8 mouse cellular contexts compared by ENCODE assay signal in genomic region chr10:121033128-121033791, GRCm38 (mm10). TPM values are rescaled to one million over a fixed set of nuclear protein-coding genes. Genes with fewer than 3 reads are reported as not detected.
DNase-seq lines count a peak whose midpoint lies in the region; ATAC-seq and TF ChIP-seq lines count a peak whose summit lies in the region.

No protein-coding gene starts in this region.

- no peaks in the 10 kb centered on the region for H3K9me3 ChIP-seq in embryonic facial prominence, embryonic 14.5 days (ENCODE audit: control insufficient read depth, low read length)
- H3K9me3 ChIP-seq in heart, embryonic 11.5 days (replicated peaks; ENCODE audit: control insufficient read depth, low read length): no peaks in the 10 kb centered on the region
- no peaks in the 10 kb centered on the region for H3K9me3 ChIP-seq in kidney, embryonic 15.5 days (replicated peaks)
- H3K9me3 ChIP-seq in liver, embryonic 14.5 days (ENCODE audit: control insufficient read depth, low read length): no peaks in the 10 kb centered on the region
- H3K9me3 ChIP-seq in stomach, embryonic 15.5 days: no peaks in the 10 kb centered on the region

- peak overlapping the region; percentile 53 for H3K4me3 ChIP-seq in embryonic facial prominence, embryonic 14.5 days (ENCODE audit: low read depth, low read length)
- H3K4me3 ChIP-seq in heart, embryonic 11.5 days (ENCODE audit: low read depth, low read length): peak overlapping the region; percentile 59
- H3K4me3 ChIP-seq in kidney, embryonic 15.5 days (replicated peaks): peak overlapping the region; percentile 57
- peak overlapping the region; percentile 53 to 62 for H3K4me3 ChIP-seq in liver, embryonic 14.5 days (ENCODE audit: insufficient read depth in 1 of 2, low read depth in 2 of 2, low read length in 2 of 2)
- peak overlapping the region; percentile 59 for H3K4me3 ChIP-seq in stomach, embryonic 15.5 days (replicated peaks)

- peaks cover 8% of the 10 kb centered on the region; the same call in 1 of the 2 replicates for H3K4me1 ChIP-seq in embryonic facial prominence, embryonic 14.5 days (ENCODE audit: control insufficient read depth, insufficient read depth, low read length)
- peaks cover 5% of the 10 kb centered on the region for H3K4me1 ChIP-seq in heart, embryonic 11.5 days (ENCODE audit: control insufficient read depth, insufficient read depth, low read length)
- peaks cover 12% of the 10 kb centered on the region for H3K4me1 ChIP-seq in kidney, embryonic 15.5 days
- 0 out of 4 replicates have a peak, but pooled peaks cover 0 to 3% of the 10 kb centered on the region in 2 experiments for H3K4me1 ChIP-seq in liver, embryonic 14.5 days (replicated peaks; ENCODE audit: control insufficient read depth in 2 of 2, insufficient read depth in 2 of 2, low read length in 1 of 2)
- H3K4me1 ChIP-seq in stomach, embryonic 15.5 days: peaks cover 7% of the 10 kb centered on the region

- WGBS in embryonic facial prominence, embryonic 14.5 days: under 1% methylated on average over 25 of the region's 25 CpGs
- 2% methylated on average over 25 of the region's 25 CpGs for WGBS in heart, embryonic 11.5 days (ENCODE audit: insufficient replicate concordance)
- WGBS in kidney, embryonic 15.5 days: under 1% methylated on average over 25 of the region's 25 CpGs
- under 1% methylated on average over 25 of the region's 25 CpGs for WGBS in liver, embryonic 14.5 days (ENCODE audit: insufficient replicate concordance)
- under 1% methylated on average over 25 of the region's 25 CpGs for WGBS in stomach, embryonic 15.5 days

- TF ChIP-seq CTCF in liver, embryonic 14.5 days (IDR thresholded peaks at IDR 0.05; ENCODE audit: low read depth): peak; percentile 64

- no peaks in the 10 kb centered on the region for H3K36me3 ChIP-seq in embryonic facial prominence, embryonic 14.5 days (ENCODE audit: control insufficient read depth, insufficient read depth, low read length)
- no peaks in the 10 kb centered on the region for H3K36me3 ChIP-seq in heart, embryonic 11.5 days (ENCODE audit: control insufficient read depth, insufficient read depth, low read length)
- H3K36me3 ChIP-seq in kidney, embryonic 15.5 days: no peaks in the 10 kb centered on the region
- H3K36me3 ChIP-seq in liver, embryonic 14.5 days (replicated peaks; ENCODE audit: control insufficient read depth, insufficient read depth, low read depth): no peaks in the 10 kb centered on the region
- no peaks in the 10 kb centered on the region for H3K36me3 ChIP-seq in stomach, embryonic 15.5 days

- no peak for TF ChIP-seq EP300 in liver, embryonic 14.5 days (IDR thresholded peaks at IDR 0.05; ENCODE audit: low read depth)

- peak; percentile 85 for ATAC-seq in embryonic facial prominence, embryonic 14.5 days (ENCODE audit: low read depth)
- 0 out of 2 replicates have a peak, but pooled peaks have one; percentile 75 for ATAC-seq in heart, embryonic 11.5 days (replicated peaks; ENCODE audit: insufficient number of reproducible peaks, low FRiP score, low TSS enrichment)
- ATAC-seq in kidney, embryonic 15.5 days (replicated peaks; ENCODE audit: low FRiP score): peak; percentile 88
- peak; percentile 73; the same call in 1 of the 2 replicates for ATAC-seq in liver, embryonic 14.5 days (ENCODE audit: insufficient read depth)
- peak; percentile 76 for ATAC-seq in stomach, embryonic 15.5 days (ENCODE audit: insufficient read depth, low FRiP score, low read depth)

- peak overlapping the region; percentile 84 for H3K4me2 ChIP-seq in embryonic facial prominence, embryonic 14.5 days (ENCODE audit: low read depth, low read length)
- H3K4me2 ChIP-seq in heart, embryonic 11.5 days: peak overlapping the region; percentile 97
- peak overlapping the region; percentile 95 for H3K4me2 ChIP-seq in kidney, embryonic 15.5 days
- peak overlapping the region; percentile 64 for H3K4me2 ChIP-seq in liver, embryonic 14.5 days (ENCODE audit: low read depth)
- peak overlapping the region; percentile 98 for H3K4me2 ChIP-seq in stomach, embryonic 15.5 days

- H3K9ac ChIP-seq in embryonic facial prominence, embryonic 14.5 days (ENCODE audit: low read depth, low read length): peak overlapping the region; percentile 60
- H3K9ac ChIP-seq in heart, embryonic 11.5 days (ENCODE audit: low read depth, low read length): peak overlapping the region; percentile 70; the same call in 1 of the 2 replicates
- peak overlapping the region; percentile 14; the same call in 1 of the 2 replicates for H3K9ac ChIP-seq in kidney, embryonic 15.5 days
- no peak overlapping the region for H3K9ac ChIP-seq in liver, embryonic 14.5 days (replicated peaks)
- H3K9ac ChIP-seq in stomach, embryonic 15.5 days: no peak overlapping the region

- H3K27ac ChIP-seq in embryonic facial prominence, embryonic 14.5 days (replicated peaks; ENCODE audit: low read depth, low read length): peak overlapping the region; percentile 53
- no peak overlapping the region for H3K27ac ChIP-seq in heart, embryonic 11.5 days (ENCODE audit: low read depth, low read length)
- no peak overlapping the region for H3K27ac ChIP-seq in kidney, embryonic 15.5 days
- H3K27ac ChIP-seq in liver, embryonic 14.5 days: no peak overlapping the region
- no peak overlapping the region for H3K27ac ChIP-seq in stomach, embryonic 15.5 days

- peaks cover 3% of the 10 kb centered on the region; the same call in 1 of the 2 replicates for H3K27me3 ChIP-seq in embryonic facial prominence, embryonic 14.5 days (replicated peaks; ENCODE audit: control insufficient read depth, insufficient read depth, low read length)
- peaks cover 13% of the 10 kb centered on the region; the same call in 1 of the 2 replicates for H3K27me3 ChIP-seq in heart, embryonic 11.5 days (ENCODE audit: control insufficient read depth, insufficient read depth, low read length)
- peaks cover 60% of the 10 kb centered on the region for H3K27me3 ChIP-seq in kidney, embryonic 15.5 days
- H3K27me3 ChIP-seq in liver, embryonic 14.5 days (ENCODE audit: control insufficient read depth, insufficient read depth, low read length): peaks cover 19% of the 10 kb centered on the region
- H3K27me3 ChIP-seq in stomach, embryonic 15.5 days (replicated peaks): no peaks in the 10 kb centered on the region; the same call in 1 of the 2 replicates

- peak; percentile 82 to 83 for DNase-seq in B cell, adult 2 months
- peak; percentile 81 for DNase-seq in adrenal gland, postnatal 25 days
- peak; percentile 92 for DNase-seq in embryonic facial prominence, embryonic 14.5 days (ENCODE audit: low spot score)
- DNase-seq in liver, embryonic 14.5 days (ENCODE audit: low read depth in 3 of 3, low spot score in 3 of 3): peak; percentile 38 to 50 (median 46)
- peak; percentile 85 for DNase-seq in neural tube, embryonic 10.5 days (ENCODE audit: extremely low spot score, low spot score)

RNA-seq across cellular contexts. Expression of gene Wif1, which starts 0.5 kb away (rescaled TPM):
- 0.18 TPM in 1 of 2 replicates, not detected in the other for total RNA-seq in adrenal gland, postnatal 25 days (2021)
- 64.6 and 68.3 TPM in 2 replicates for polyA plus RNA-seq in embryonic facial prominence, embryonic 14.5 days (2014; fragmentation: Nextera tagmentation; extraction: Ambion mirVana)
- 1.1 and 1.6 TPM in 2 replicates for polyA plus RNA-seq in heart, embryonic 11.5 days (2014; fragmentation: Nextera tagmentation; extraction: Ambion mirVana)
- 2.1 and 3.9 TPM in 2 replicates for polyA plus RNA-seq in kidney, embryonic 15.5 days (2015; fragmentation: Nextera tagmentation; extraction: Ambion mirVana)
- 0.41 and 0.54 TPM in 2 replicates for polyA plus RNA-seq in liver, embryonic 14.5 days (2012; rRNA removed)
- polyA plus RNA-seq in liver, embryonic 14.5 days (2014; fragmentation: Nextera tagmentation; extraction: Ambion mirVana): 0.67 and 0.76 TPM in 2 replicates
- 1.4 and 1.7 TPM in 2 replicates for polyA plus RNA-seq in stomach, embryonic 15.5 days (2015; fragmentation: Nextera tagmentation; extraction: Ambion mirVana)

RNA-seq across cellular contexts. Expression of gene Lemd3, which starts 54.1 kb away (rescaled TPM):
- 22.5 and 25.0 TPM in 2 replicates for total RNA-seq in adrenal gland, postnatal 25 days (2021)
- 6.3 and 6.6 TPM in 2 replicates for polyA plus RNA-seq in embryonic facial prominence, embryonic 14.5 days (2014; fragmentation: Nextera tagmentation; extraction: Ambion mirVana)
- polyA plus RNA-seq in heart, embryonic 11.5 days (2014; fragmentation: Nextera tagmentation; extraction: Ambion mirVana): 3.5 and 4.1 TPM in 2 replicates
- 2.8 and 3.1 TPM in 2 replicates for polyA plus RNA-seq in kidney, embryonic 15.5 days (2015; fragmentation: Nextera tagmentation; extraction: Ambion mirVana)
- polyA plus RNA-seq in liver, embryonic 14.5 days (2012; rRNA removed): 1.9 and 2.9 TPM in 2 replicates
- 1.6 and 1.7 TPM in 2 replicates for polyA plus RNA-seq in liver, embryonic 14.5 days (2014; fragmentation: Nextera tagmentation; extraction: Ambion mirVana)
- 2.7 and 3.0 TPM in 2 replicates for polyA plus RNA-seq in stomach, embryonic 15.5 days (2015; fragmentation: Nextera tagmentation; extraction: Ambion mirVana)

Comparison
In these comparisons a context has a peak if more than half of its experiments do, and no peak if none do; other contexts are left out.
1. H3K9ac ChIP-seq: peak in embryonic facial prominence, embryonic 14.5 days (single experiment), heart, embryonic 11.5 days (single experiment) and kidney, embryonic 15.5 days (single experiment); none in liver, embryonic 14.5 days (single experiment) and stomach, embryonic 15.5 days (single experiment).
2. RNA of gene Wif1, which starts 0.5 kb away (polyA plus RNA-seq): 64.6 to 68.3 TPM in embryonic facial prominence, embryonic 14.5 days; 2.1 to 3.9 TPM in kidney, embryonic 15.5 days, 1.4 to 1.7 TPM in stomach, embryonic 15.5 days, 1.1 to 1.6 TPM in heart, embryonic 11.5 days and 0.41 to 0.76 TPM in liver, embryonic 14.5 days; every median in the first group is over 10 times any median in the second.
3. Peak in every context shown above with its lines, with median percentiles within 50 percentile points of each other: DNase-seq, ATAC-seq, H3K4me2 ChIP-seq and H3K4me3 ChIP-seq.